Mouse (Mus musculus) heart, embryonic 12.5 days (tissue): ENCODE results near the gene Usp50. TPM values are rescaled to one million over a fixed set of nuclear protein-coding genes. Genes with fewer than 3 reads are reported as not detected.

ENCODE experiments used
- ATAC-seq: fragments of 200-750 bp; cut with Nextera tagmentation; 2 replicates; pipeline ENCODE4 v1.8.0; 2017; ENCODE audit warnings: moderate TSS enrichment, moderate library complexity; ENCODE audit not compliant: insufficient number of reproducible peaks, low FRiP score
- H3K27ac ChIP-seq: fragments of 300-500 bp; sonication (generic); 2 replicates; pipeline ENCODE4 v1.5.1; 2016; ENCODE audit warnings: mild to moderate bottlenecking, moderate library complexity; ENCODE audit not compliant: poor library complexity, severe bottlenecking
- H3K27me3 ChIP-seq: fragments of 300-500 bp; sonication (generic); replicated peaks from 2 replicates; pipeline ENCODE4 v1.6.1; 2016; ENCODE audit warnings: mild to moderate bottlenecking, moderate library complexity
- H3K36me3 ChIP-seq: fragments of 300-500 bp; sonication (generic); 2 replicates; pipeline ENCODE4 v1.6.1; 2016; ENCODE audit warnings: mild to moderate bottlenecking, moderate library complexity
- H3K4me1 ChIP-seq: fragments of 300-500 bp; sonication (generic); replicated peaks from 2 replicates; pipeline ENCODE4 v1.6.1; 2016; ENCODE audit warnings: mild to moderate bottlenecking
- H3K4me2 ChIP-seq: fragments of 300-500 bp; sonication (generic); 2 replicates; pipeline ENCODE4 v1.6.1; 2016; ENCODE audit warnings: mild to moderate bottlenecking, moderate library complexity
- H3K4me3 ChIP-seq: fragments of 300-500 bp; sonication (generic); 2 replicates; pipeline ENCODE4 v1.5.1; 2016; ENCODE audit warnings: mild to moderate bottlenecking
- H3K9ac ChIP-seq: fragments of 300-500 bp; sonication (generic); 2 replicates; pipeline ENCODE4 v1.6.1; 2016; ENCODE audit warnings: mild to moderate bottlenecking, moderate library complexity
- H3K9me3 ChIP-seq: fragments of 300-500 bp; sonication (generic); replicated peaks from 2 replicates; pipeline ENCODE4 v1.6.1; 2016; ENCODE audit warnings: mild to moderate bottlenecking, moderate library complexity
- WGBS: fragments of 180-500 bp; shearing (Covaris S2); methylation state at CpG from one replicate; pipeline ENCODE4 v1.1.7; 2016; 5-methylcytosine and 5-hydroxymethylcytosine counted together
- polyA plus RNA-seq: library from polyadenylated mRNA; unstranded; fragments of >200 nt; fragmentation: Nextera tagmentation; extraction: Ambion mirVana; gene quantifications from 2 replicates; pipeline ENCODE4 v1.2.1, GENCODE M21; 2016

Gene Usp50
- polyA plus RNA-seq, 1 experiment from 2014 or later = 3.0 TPM

- H3K9ac ChIP-seq = no peak overlapping the region
- H3K4me2 ChIP-seq = no peak overlapping the region
- no peaks in the 10 kb centered on the region for H3K27me3 ChIP-seq
- H3K9me3 ChIP-seq = no peaks in the 10 kb centered on the region
- H3K27ac ChIP-seq = no peak overlapping the region
- H3K36me3 ChIP-seq = peaks cover 68% of the 10 kb centered on the region
- H3K4me1 ChIP-seq = no peaks in the 10 kb centered on the region
- WGBS = 80% methylated on average over 5 of the region's 5 CpGs
- no peak for ATAC-seq
- no peak overlapping the region for H3K4me3 ChIP-seq
These were observed 39.9 kb downstream of the Usp50 start for GRCm38 (mm10) chr2:126743389-126743788.

- H3K4me3 ChIP-seq = no peak overlapping the region
- 84% methylated on average over 2 of the region's 2 CpGs for WGBS
- H3K4me2 ChIP-seq = no peak overlapping the region
- H3K9me3 ChIP-seq = no peaks in the 10 kb centered on the region
- peaks cover 65% of the 10 kb centered on the region for H3K36me3 ChIP-seq
- H3K9ac ChIP-seq = no peak overlapping the region
- H3K27ac ChIP-seq = no peak overlapping the region
- H3K27me3 ChIP-seq = no peaks in the 10 kb centered on the region
- no peaks in the 10 kb centered on the region for H3K4me1 ChIP-seq
- no peak for ATAC-seq
These were observed 43.0 kb downstream of the Usp50 start for GRCm38 (mm10) chr2:126740314-126740713.

- Histone ChIP-seq H3K27ac (no peak overlapping the region), H3K27me3 (no peaks in the 10 kb centered on the region), H3K9me3 (no peaks in the 10 kb centered on the region), H3K9ac (no peak overlapping the region), H3K36me3 (peaks cover 64% of the 10 kb centered on the region), H3K4me1 (no peaks in the 10 kb centered on the region), H3K4me3 (no peak overlapping the region), H3K4me2 (no peak overlapping the region)
- no peak for ATAC-seq
- 81% methylated on average over 6 of the region's 6 CpGs for WGBS
These were observed 47.8 kb downstream of the Usp50 start for GRCm38 (mm10) chr2:126735339-126736073.

GRCm38 (mm10) chr2:126730502-126730901 lies 52.8 kb downstream of the Usp50 start:
- peaks cover 10% of the 10 kb centered on the region; the same call in 1 of the 2 replicates for H3K4me1 ChIP-seq
- H3K27ac ChIP-seq = no peak overlapping the region
- H3K4me2 ChIP-seq = no peak overlapping the region
- H3K4me3 ChIP-seq = no peak overlapping the region
- H3K9me3 ChIP-seq = no peaks in the 10 kb centered on the region
- no peak for ATAC-seq
- no peak overlapping the region for H3K9ac ChIP-seq
- 84% methylated on average over 2 of the region's 2 CpGs for WGBS
- peaks cover 55% of the 10 kb centered on the region for H3K36me3 ChIP-seq
- H3K27me3 ChIP-seq = no peaks in the 10 kb centered on the region

- Histone ChIP-seq H3K9ac (no peak overlapping the region), H3K4me1 (peaks cover 10% of the 10 kb centered on the region; the same call in 1 of the 2 replicates), H3K9me3 (no peaks in the 10 kb centered on the region), H3K4me3 (no peak overlapping the region), H3K27ac (no peak overlapping the region), H3K4me2 (no peak overlapping the region), H3K36me3 (peaks cover 46% of the 10 kb centered on the region), H3K27me3 (no peaks in the 10 kb centered on the region)
- 91% methylated on average over 4 of the region's 4 CpGs for WGBS
- ATAC-seq = no peak
These were observed 54.1 kb downstream of the Usp50 start for GRCm38 (mm10) chr2:126729207-126729606.

- H3K27me3 ChIP-seq = no peaks in the 10 kb centered on the region
- H3K4me1 ChIP-seq = peaks cover 5% of the 10 kb centered on the region
- no peaks in the 10 kb centered on the region for H3K9me3 ChIP-seq
- no peak overlapping the region for H3K27ac ChIP-seq
- H3K4me3 ChIP-seq = no peak overlapping the region
- no peak for ATAC-seq
- no peak overlapping the region for H3K4me2 ChIP-seq
- peaks cover 12% of the 10 kb centered on the region; the same call in 1 of the 2 replicates for H3K36me3 ChIP-seq
- no peak overlapping the region for H3K9ac ChIP-seq
These were observed 70.3 kb downstream of the Usp50 start for GRCm38 (mm10) chr2:126712950-126713349.

- peaks cover 6% of the 10 kb centered on the region for H3K4me1 ChIP-seq
- H3K36me3 ChIP-seq = peaks cover 12% of the 10 kb centered on the region; the same call in 1 of the 2 replicates
- H3K4me2 ChIP-seq = no peak overlapping the region
- no peaks in the 10 kb centered on the region for H3K27me3 ChIP-seq
- no peak overlapping the region for H3K27ac ChIP-seq
- ATAC-seq = no peak
- WGBS = 94% methylated on average over 5 of the region's 5 CpGs
- H3K9me3 ChIP-seq = no peaks in the 10 kb centered on the region
- no peak overlapping the region for H3K9ac ChIP-seq
- H3K4me3 ChIP-seq = no peak overlapping the region
These were observed 70.7 kb downstream of the Usp50 start for GRCm38 (mm10) chr2:126712526-126712925.

GRCm38 (mm10) chr2:126708361-126708760 lies 74.9 kb downstream of the Usp50 start:
- 77% methylated on average over 4 of the region's 4 CpGs for WGBS
- Histone ChIP-seq H3K4me1 (peaks cover 6% of the 10 kb centered on the region), H3K4me2 (peak overlapping the region; percentile 71), H3K9ac (no peak overlapping the region), H3K27me3 (peaks cover 7% of the 10 kb centered on the region), H3K27ac (no peak overlapping the region), H3K36me3 (peaks cover 4% of the 10 kb centered on the region; the same call in 1 of the 2 replicates), H3K4me3 (peak overlapping the region; percentile 94), H3K9me3 (no peaks in the 10 kb centered on the region)
- no peak for ATAC-seq

- WGBS = under 1% methylated on average over 23 of the region's 23 CpGs
- Histone ChIP-seq H3K4me3 (peak overlapping the region; percentile 94), H3K4me2 (peak overlapping the region; percentile 71), H3K36me3 (peaks cover 4% of the 10 kb centered on the region; the same call in 1 of the 2 replicates), H3K9me3 (no peaks in the 10 kb centered on the region), H3K27me3 (peaks cover 7% of the 10 kb centered on the region), H3K9ac (peak overlapping the region; percentile 94), H3K27ac (peak overlapping the region; percentile 77), H3K4me1 (peaks cover 6% of the 10 kb centered on the region)
- peak; percentile 80 for ATAC-seq
These were observed 75.9 kb downstream of the Usp50 start for GRCm38 (mm10) chr2:126707438-126707779.

- peaks cover 4% of the 10 kb centered on the region; the same call in 1 of the 2 replicates for H3K36me3 ChIP-seq
- peaks cover 9% of the 10 kb centered on the region for H3K27me3 ChIP-seq
- H3K4me1 ChIP-seq = peaks cover 6% of the 10 kb centered on the region
- peak within 1 kb of the TSS; percentile 71 for H3K4me2 ChIP-seq
- peak within 1 kb of the TSS; percentile 77 for H3K27ac ChIP-seq
- peak within 1 kb of the TSS; percentile 94 for H3K9ac ChIP-seq
- 3% methylated on average over 47 of the region's 47 CpGs for WGBS
- H3K4me3 ChIP-seq = peak within 1 kb of the TSS; percentile 94
- no peaks in the 10 kb centered on the region for H3K9me3 ChIP-seq
- ATAC-seq = peak; percentile 100
These were observed 76.4 kb downstream of the Usp50 start, which contains the start of gene Usp8 for GRCm38 (mm10) chr2:126706759-126707437. Gene Usp8, plus strand, starts transcription at chr2:126707328.

GRCm38 (mm10) chr2:126695285-126695684 lies 88.0 kb downstream of the Usp50 start:
- H3K4me1 ChIP-seq = no peaks in the 10 kb centered on the region
- H3K4me2 ChIP-seq = no peak overlapping the region
- H3K36me3 ChIP-seq = no peaks in the 10 kb centered on the region
- WGBS = 76% methylated on average over 6 of the region's 6 CpGs
- no peak for ATAC-seq
- H3K27ac ChIP-seq = no peak overlapping the region
- no peaks in the 10 kb centered on the region for H3K9me3 ChIP-seq
- no peaks in the 10 kb centered on the region for H3K27me3 ChIP-seq
- H3K4me3 ChIP-seq = no peak overlapping the region
- no peak overlapping the region for H3K9ac ChIP-seq
